Mouse (Mus musculus) embryonic facial prominence, embryonic 15.5 days (tissue): ENCODE measurements around the gene Slc35g1. TPM values are rescaled to one million over a fixed set of nuclear protein-coding genes. Genes with fewer than 3 reads are reported as not detected.
A peak's percentile ranks its signal among the peaks of the same experiment; 100 is the strongest.

Source experiments
- ATAC-seq: fragments of 200-750 bp; cut with Nextera tagmentation; 2 replicates; pipeline ENCODE4 v1.8.0; 2017; ENCODE audit warnings: low read depth, moderate TSS enrichment; ENCODE audit not compliant: insufficient number of reproducible peaks, low FRiP score, low TSS enrichment
- H3K27ac ChIP-seq: fragments of 300-500 bp; sonication (generic); replicated peaks from 2 replicates; pipeline ENCODE4 v1.5.1; 2015; ENCODE audit warnings: mild to moderate bottlenecking, inconsistent platforms
- H3K27me3 ChIP-seq: fragments of 300-500 bp; sonication (generic); 2 replicates; pipeline ENCODE4 v1.6.1; 2015; ENCODE audit warnings: inconsistent platforms
- H3K36me3 ChIP-seq: fragments of 300-500 bp; sonication (generic); 2 replicates; pipeline ENCODE4 v1.6.1; 2015; ENCODE audit warnings: mild to moderate bottlenecking, inconsistent platforms
- H3K4me1 ChIP-seq: fragments of 300-500 bp; sonication (generic); 2 replicates; pipeline ENCODE4 v1.6.1; 2015; ENCODE audit warnings: inconsistent platforms
- H3K4me2 ChIP-seq: fragments of 300-500 bp; sonication (generic); replicated peaks from 2 replicates; pipeline ENCODE4 v1.6.1; 2015; ENCODE audit warnings: mild to moderate bottlenecking, inconsistent platforms
- H3K4me3 ChIP-seq: fragments of 300-500 bp; sonication (generic); replicated peaks from 2 replicates; pipeline ENCODE4 v1.5.1; 2015; ENCODE audit warnings: mild to moderate bottlenecking, inconsistent platforms
- H3K9ac ChIP-seq: fragments of 300-500 bp; sonication (generic); 2 replicates; pipeline ENCODE4 v1.6.1; 2015; ENCODE audit warnings: inconsistent platforms
- H3K9me3 ChIP-seq: fragments of 300-500 bp; sonication (generic); replicated peaks from 2 replicates; pipeline ENCODE4 v1.6.1; 2016; ENCODE audit warnings: inconsistent platforms
- WGBS: fragments of 180-500 bp; shearing (Covaris S2); methylation state at CpG from one replicate; pipeline ENCODE4 v1.1.7; 2015; 5-methylcytosine and 5-hydroxymethylcytosine counted together
- polyA plus RNA-seq: library from polyadenylated mRNA; unstranded; fragments of >200 nt; fragmentation: Nextera tagmentation; extraction: Ambion mirVana; gene quantifications from 2 replicates; pipeline ENCODE4 v1.2.1, GENCODE M21; 2015

Gene Slc35g1
- polyA plus RNA-seq, 1 experiment from 2014 or later: 3.1 TPM

- H3K36me3 ChIP-seq: no peaks in the 10 kb centered on the region
- H3K9ac ChIP-seq: no peak overlapping the region
- no peak for ATAC-seq
- 50% methylated on average over 6 of the region's 6 CpGs for WGBS
- no peaks in the 10 kb centered on the region for H3K27me3 ChIP-seq
- H3K4me2 ChIP-seq: peak overlapping the region; percentile 95; the same call in 1 of the 2 replicates
- H3K27ac ChIP-seq: no peak overlapping the region
- H3K4me1 ChIP-seq: peaks cover 7% of the 10 kb centered on the region; the same call in 1 of the 2 replicates
- no peaks in the 10 kb centered on the region for H3K9me3 ChIP-seq
- H3K4me3 ChIP-seq: peak overlapping the region; percentile 62; the same call in 1 of the 2 replicates
Measured at GRCm38 (mm10) chr19:38397004-38397403, 1.2 kb downstream of the Slc35g1 start.

- Histone ChIP-seq H3K4me2 (no peak overlapping the region), H3K4me3 (no peak overlapping the region), H3K27me3 (no peaks in the 10 kb centered on the region), H3K4me1 (peaks cover 7% of the 10 kb centered on the region; the same call in 1 of the 2 replicates), H3K36me3 (no peaks in the 10 kb centered on the region), H3K27ac (no peak overlapping the region), H3K9me3 (no peaks in the 10 kb centered on the region), H3K9ac (no peak overlapping the region)
- 81% methylated on average over 8 of the region's 8 CpGs for WGBS
- ATAC-seq: no peak
Measured at GRCm38 (mm10) chr19:38398966-38399365, 3.2 kb downstream of the Slc35g1 start.

- 80% methylated on average over 2 of the region's 2 CpGs for WGBS
- Histone ChIP-seq H3K27ac (no peak overlapping the region), H3K4me3 (no peak overlapping the region), H3K4me1 (0 out of 2 replicates have a peak, but pooled peaks cover 3% of the 10 kb centered on the region), H3K27me3 (no peaks in the 10 kb centered on the region), H3K4me2 (no peak overlapping the region), H3K36me3 (no peaks in the 10 kb centered on the region), H3K9ac (no peak overlapping the region), H3K9me3 (no peaks in the 10 kb centered on the region)
- ATAC-seq: no peak
Measured at GRCm38 (mm10) chr19:38400851-38401250, 5.1 kb downstream of the Slc35g1 start.

- Histone ChIP-seq H3K4me3 (no peak overlapping the region), H3K36me3 (no peaks in the 10 kb centered on the region), H3K4me2 (no peak overlapping the region), H3K4me1 (0 out of 2 replicates have a peak, but pooled peaks cover 3% of the 10 kb centered on the region), H3K9ac (no peak overlapping the region), H3K27me3 (no peaks in the 10 kb centered on the region), H3K9me3 (no peaks in the 10 kb centered on the region), H3K27ac (no peak overlapping the region)
- WGBS: 82% methylated on average over 2 of the region's 2 CpGs
- ATAC-seq: no peak
Measured at GRCm38 (mm10) chr19:38401416-38401815, 5.6 kb downstream of the Slc35g1 start.

- no peak for ATAC-seq
- no peak overlapping the region for H3K9ac ChIP-seq
- H3K4me3 ChIP-seq: no peak overlapping the region
- H3K4me1 ChIP-seq: no peaks in the 10 kb centered on the region
- no peaks in the 10 kb centered on the region for H3K36me3 ChIP-seq
- no peaks in the 10 kb centered on the region for H3K27me3 ChIP-seq
- H3K9me3 ChIP-seq: no peaks in the 10 kb centered on the region
- H3K4me2 ChIP-seq: no peak overlapping the region
- no peak overlapping the region for H3K27ac ChIP-seq
- 89% methylated on average over 10 of the region's 10 CpGs for WGBS
Measured at GRCm38 (mm10) chr19:38410357-38411056, 14.7 kb downstream of the Slc35g1 start.

- no peak overlapping the region for H3K9ac ChIP-seq
- no peaks in the 10 kb centered on the region for H3K27me3 ChIP-seq
- H3K4me3 ChIP-seq: no peak overlapping the region
- no peaks in the 10 kb centered on the region for H3K4me1 ChIP-seq
- 74% methylated on average over 6 of the region's 6 CpGs for WGBS
- H3K36me3 ChIP-seq: no peaks in the 10 kb centered on the region
- no peak overlapping the region for H3K27ac ChIP-seq
- no peaks in the 10 kb centered on the region for H3K9me3 ChIP-seq
- H3K4me2 ChIP-seq: no peak overlapping the region
- no peak for ATAC-seq
Measured at GRCm38 (mm10) chr19:38413861-38414260, 18.1 kb downstream of the Slc35g1 start.

GRCm38 (mm10) chr19:38418819-38419423 lies 23.1 kb downstream of the Slc35g1 start:
- Histone ChIP-seq H3K27me3 (no peaks in the 10 kb centered on the region), H3K27ac (no peak overlapping the region), H3K36me3 (no peaks in the 10 kb centered on the region), H3K9me3 (no peaks in the 10 kb centered on the region), H3K4me3 (no peak overlapping the region), H3K9ac (no peak overlapping the region), H3K4me2 (no peak overlapping the region), H3K4me1 (no peaks in the 10 kb centered on the region)
- ATAC-seq: no peak
- WGBS: 53% methylated on average over 4 of the region's 4 CpGs

GRCm38 (mm10) chr19:38420751-38421295 lies 25.0 kb downstream of the Slc35g1 start:
- Histone ChIP-seq H3K4me1 (no peaks in the 10 kb centered on the region), H3K27ac (no peak overlapping the region), H3K4me2 (no peak overlapping the region), H3K9me3 (no peaks in the 10 kb centered on the region), H3K9ac (no peak overlapping the region), H3K27me3 (no peaks in the 10 kb centered on the region), H3K4me3 (no peak overlapping the region), H3K36me3 (no peaks in the 10 kb centered on the region)
- WGBS: 74% methylated on average over 4 of the region's 4 CpGs
- ATAC-seq: no peak

GRCm38 (mm10) chr19:38421436-38421835 lies 25.7 kb downstream of the Slc35g1 start:
- H3K27ac ChIP-seq: no peak overlapping the region
- ATAC-seq: no peak
- H3K27me3 ChIP-seq: no peaks in the 10 kb centered on the region
- no peaks in the 10 kb centered on the region for H3K9me3 ChIP-seq
- no peak overlapping the region for H3K4me3 ChIP-seq
- no peaks in the 10 kb centered on the region for H3K36me3 ChIP-seq
- no peak overlapping the region for H3K9ac ChIP-seq
- H3K4me1 ChIP-seq: no peaks in the 10 kb centered on the region
- WGBS: 62% methylated on average over 7 of the region's 7 CpGs
- no peak overlapping the region for H3K4me2 ChIP-seq

- no peak for ATAC-seq
- H3K36me3 ChIP-seq: no peaks in the 10 kb centered on the region
- H3K4me1 ChIP-seq: no peaks in the 10 kb centered on the region
- no peak overlapping the region for H3K4me2 ChIP-seq
- H3K9ac ChIP-seq: no peak overlapping the region
- no peaks in the 10 kb centered on the region for H3K27me3 ChIP-seq
- 52% methylated on average over 6 of the region's 6 CpGs for WGBS
- no peaks in the 10 kb centered on the region for H3K9me3 ChIP-seq
- no peak overlapping the region for H3K27ac ChIP-seq
- H3K4me3 ChIP-seq: no peak overlapping the region
Measured at GRCm38 (mm10) chr19:38422926-38423325, 27.1 kb downstream of the Slc35g1 start.

- ATAC-seq: no peak
- no peaks in the 10 kb centered on the region for H3K27me3 ChIP-seq
- WGBS: 36% methylated on average over 7 of the region's 7 CpGs
- H3K4me3 ChIP-seq: no peak overlapping the region
- no peaks in the 10 kb centered on the region for H3K4me1 ChIP-seq
- H3K36me3 ChIP-seq: no peaks in the 10 kb centered on the region
- H3K4me2 ChIP-seq: no peak overlapping the region
- no peak overlapping the region for H3K9ac ChIP-seq
- no peak overlapping the region for H3K27ac ChIP-seq
- H3K9me3 ChIP-seq: no peaks in the 10 kb centered on the region
Measured at GRCm38 (mm10) chr19:38423884-38424283, 28.1 kb downstream of the Slc35g1 start.
